In genomic region chr2:102955232-102955631, GRCm38 (mm10) we compare ENCODE assay signal across 24 mouse cellular contexts.
"Had no signal": no experiment of that assay in that cellular context is flagged by ENCODE, and none has a peak within 500 bp of the region (broad histone marks: within the 10 kb centered on the region; RNA-seq: fewer than 3 reads in every experiment).

No protein-coding gene starts in this region.

- H3K4me1 ChIP-seq: heart, embryonic 15.5 days; hindbrain, embryonic 13.5 days; hindbrain, embryonic 15.5 days; intestine, embryonic 15.5 days; liver, embryonic 12.5 days had no signal

- H3K36me3 ChIP-seq: heart, embryonic 13.5 days; heart, embryonic 15.5 days; hindbrain, embryonic 13.5 days; hindbrain, embryonic 15.5 days; intestine, embryonic 15.5 days; limb, embryonic 13.5 days; limb, embryonic 15.5 days; liver, embryonic 12.5 days had no signal

- H3K27me3 ChIP-seq: heart, embryonic 13.5 days; heart, embryonic 15.5 days; hindbrain, embryonic 13.5 days; hindbrain, embryonic 15.5 days; intestine, embryonic 15.5 days; limb, embryonic 13.5 days; limb, embryonic 15.5 days; liver, embryonic 12.5 days had no signal

- H3K4me3 ChIP-seq: heart, adult 2 months; heart, embryonic 13.5 days; heart, embryonic 15.5 days; hindbrain, embryonic 13.5 days; hindbrain, embryonic 15.5 days; intestine, embryonic 15.5 days; layer of hippocampus, adult 2 months; left cerebral cortex, adult 2 months; limb, embryonic 13.5 days; limb, embryonic 15.5 days; liver, embryonic 12.5 days had no signal

- H3K9ac ChIP-seq: heart, embryonic 13.5 days; heart, embryonic 15.5 days; hindbrain, embryonic 13.5 days; hindbrain, embryonic 15.5 days; intestine, embryonic 15.5 days; limb, embryonic 13.5 days; limb, embryonic 15.5 days; liver, embryonic 12.5 days; liver, embryonic 14.5 days had no signal

- DNase-seq: gastrocnemius, postnatal 14 days; gastrocnemius, postnatal 36 days; heart, adult 11 months; heart, adult 2 months; heart, postnatal 14 days; heart, postnatal 36 days; kidney, adult 18-20 months; kidney, adult 8-10 months; kidney, postnatal 10 days; kidney, postnatal 25 days; kidney, postnatal 4 days had no signal

- H3K4me2 ChIP-seq: heart, embryonic 11.5 days; heart, embryonic 13.5 days; heart, embryonic 15.5 days; hindbrain, embryonic 13.5 days; hindbrain, embryonic 15.5 days; intestine, embryonic 15.5 days; limb, embryonic 13.5 days; limb, embryonic 15.5 days; liver, embryonic 12.5 days had no signal

- H3K9me3 ChIP-seq: heart, embryonic 13.5 days; heart, embryonic 15.5 days; hindbrain, embryonic 13.5 days; hindbrain, embryonic 15.5 days; intestine, embryonic 15.5 days; limb, embryonic 13.5 days; limb, embryonic 15.5 days; liver, embryonic 12.5 days had no signal

- H3K27ac ChIP-seq: heart, adult 2 months; heart, embryonic 13.5 days; heart, embryonic 15.5 days; hindbrain, embryonic 13.5 days; hindbrain, embryonic 15.5 days; hindbrain, postnatal 0 days; intestine, embryonic 15.5 days; layer of hippocampus, adult 2 months; left cerebral cortex, adult 2 months; limb, embryonic 13.5 days; limb, embryonic 15.5 days; liver, embryonic 12.5 days; liver, embryonic 14.5 days had no signal
